14 mouse cellular contexts compared by ENCODE assay signal in the genomic region with DNA sequence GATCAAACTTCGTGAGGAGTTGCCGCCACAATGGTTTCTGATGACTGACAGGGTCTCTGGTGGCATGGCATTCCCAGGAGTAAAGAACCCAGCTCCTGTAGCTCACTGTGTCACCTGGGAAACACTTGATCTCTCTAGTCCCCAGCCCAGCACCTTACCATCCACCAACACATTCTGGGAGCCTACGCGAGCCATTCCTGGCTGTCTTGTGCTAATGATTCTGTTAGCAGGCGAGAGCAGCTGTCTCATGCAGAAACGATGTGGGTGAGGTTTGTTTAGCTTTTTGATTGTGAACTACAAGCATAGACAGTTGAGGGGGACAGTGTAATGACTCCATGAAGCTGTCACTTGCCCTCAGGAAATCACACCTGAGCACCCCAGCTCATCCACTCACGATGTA.
"Had no signal": no experiment of that assay in that cellular context is flagged by ENCODE, and none has a peak within 500 bp of the region (broad histone marks: within the 10 kb centered on the region; RNA-seq: fewer than 3 reads in every experiment).

No protein-coding gene starts in this region.

- ATAC-seq: hindbrain, postnatal 0 days had no signal

- DNase-seq: gastrocnemius, postnatal 14 days; heart, adult 11 months; heart, adult 2 months; heart, postnatal 14 days; heart, postnatal 36 days; kidney, adult 11 months; kidney, adult 2 months; kidney, adult 9 months; kidney, postnatal 14 days; kidney, postnatal 36 days; layer of hippocampus, adult 9-11 months; layer of hippocampus, postnatal 36 days; liver had no signal
